ENCODE assay signal across 24 mouse cellular contexts in the genomic region with DNA sequence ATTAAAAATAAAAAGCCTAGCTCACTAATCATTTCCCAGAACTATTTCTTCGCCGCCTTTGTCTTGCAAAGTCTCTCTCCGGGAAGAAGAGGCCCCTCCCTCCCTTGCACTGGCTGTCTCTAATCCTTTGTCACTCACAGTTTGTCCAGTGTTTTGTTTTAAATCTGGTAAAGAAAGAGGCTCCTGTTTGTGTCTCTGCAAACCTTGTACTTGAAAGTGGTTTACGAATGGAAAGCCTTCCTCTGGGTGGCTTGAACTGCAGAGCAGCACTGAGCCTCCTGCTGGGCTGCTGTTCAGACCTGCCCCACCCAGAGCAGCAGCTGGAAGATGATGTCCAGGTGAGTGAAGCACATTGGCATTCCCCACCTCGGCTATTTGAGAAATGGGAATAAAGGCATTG. TPM values are rescaled to one million over a fixed set of nuclear protein-coding genes. Genes with fewer than 3 reads are reported as not detected.
DNase-seq lines count a peak whose midpoint lies in the region; ATAC-seq and TF ChIP-seq lines count a peak whose summit lies in the region.
"Had no signal": no experiment of that assay in that cellular context is flagged by ENCODE, and none has a peak within 500 bp of the region (broad histone marks: within the 10 kb centered on the region; RNA-seq: fewer than 3 reads in every experiment).

No protein-coding gene starts in this region.

- TF ChIP-seq CTCF in E14TG2a.4 (conservative IDR thresholded peaks at IDR 0.05; ENCODE audit: low read length): no peak
- no peak for TF ChIP-seq CTCF in ES-Bruce4 (IDR thresholded peaks at IDR 0.05; ENCODE audit: low read depth, low read length)
- no peak for TF ChIP-seq CTCF in hindbrain, postnatal 0 days (IDR thresholded peaks at IDR 0.05; ENCODE audit: low read depth)

- H3K4me3 ChIP-seq in E14TG2a.4 (replicated peaks; ENCODE audit: low read length) (peak overlapping the region; percentile 73), ES-Bruce4 (ENCODE audit: low read depth, low read length) (no peak overlapping the region), ES-E14 (ENCODE audit: insufficient read depth in 1 of 2, low read depth in 1 of 2, low read length in 2 of 2, poor library complexity in 1 of 2, severe bottlenecking in 1 of 2) (peak overlapping the region in 1 of 2 experiments; percentile 17; a peak in 1 of 4 replicates)
- no peak overlapping the region for H3K4me3 ChIP-seq in forebrain, embryonic 11.5 days (ENCODE audit: low read depth, low read length)
- no peak overlapping the region for H3K4me3 ChIP-seq in hindbrain, postnatal 0 days (ENCODE audit: low read length)
- H3K4me3 ChIP-seq in forebrain, embryonic 13.5 days: no peak overlapping the region
- H3K4me3 ChIP-seq: embryonic facial prominence, embryonic 10.5 days; embryonic facial prominence, embryonic 12.5 days; forebrain, embryonic 12.5 days; forebrain, embryonic 15.5 days had no signal

- peaks cover 30% of the 10 kb centered on the region for H3K4me1 ChIP-seq in E14TG2a.4 (replicated peaks; ENCODE audit: low read depth, low read length)
- H3K4me1 ChIP-seq in ES-Bruce4 (ENCODE audit: control insufficient read depth, insufficient read depth, low read length): no peaks in the 10 kb centered on the region
- H3K4me1 ChIP-seq in ES-E14 (ENCODE audit: control insufficient read depth in 2 of 2, insufficient read depth in 2 of 2, low read length in 2 of 2, poor library complexity in 1 of 2): peaks cover 3 to 4% of the 10 kb centered on the region in 2 experiments; a peak in 2 of 4 replicates
- H3K4me1 ChIP-seq in forebrain, embryonic 11.5 days (replicated peaks; ENCODE audit: control insufficient read depth, insufficient read depth, low read length): no peaks in the 10 kb centered on the region
- H3K4me1 ChIP-seq in hindbrain, postnatal 0 days (ENCODE audit: insufficient read depth, low read length): no peaks in the 10 kb centered on the region
- 0 out of 2 replicates have a peak, but pooled peaks cover 6% of the 10 kb centered on the region for H3K4me1 ChIP-seq in forebrain, embryonic 13.5 days
- H3K4me1 ChIP-seq: embryonic facial prominence, embryonic 12.5 days; forebrain, embryonic 12.5 days; forebrain, embryonic 15.5 days had no signal

- no peak for ATAC-seq in forebrain, embryonic 11.5 days (replicated peaks; ENCODE audit: low FRiP score)
- ATAC-seq in hindbrain, postnatal 0 days: no peak
- no peak for ATAC-seq in forebrain, embryonic 13.5 days
- ATAC-seq: forebrain, embryonic 15.5 days; forebrain, postnatal 0 days; Patski had no signal

- H3K9ac ChIP-seq in ES-Bruce4 (ENCODE audit: low read depth, poor library complexity, severe bottlenecking) (no peak overlapping the region), ES-E14 (ENCODE audit: insufficient read depth, low read depth, low read length, poor library complexity, severe bottlenecking) (no peak overlapping the region)
- H3K9ac ChIP-seq in forebrain, embryonic 11.5 days (ENCODE audit: low read length): no peak overlapping the region
- H3K9ac ChIP-seq in hindbrain, postnatal 0 days (replicated peaks; ENCODE audit: low read length): no peak overlapping the region
- H3K9ac ChIP-seq in forebrain, embryonic 13.5 days: no peak overlapping the region
- H3K9ac ChIP-seq: embryonic facial prominence, embryonic 12.5 days; forebrain, embryonic 12.5 days; forebrain, embryonic 15.5 days; forebrain, postnatal 0 days had no signal

- peaks cover 45% of the 10 kb centered on the region for H3K36me3 ChIP-seq in E14TG2a.4 (ENCODE audit: insufficient read depth, low read length)
- peaks cover 7% of the 10 kb centered on the region for H3K36me3 ChIP-seq in ES-Bruce4 (ENCODE audit: control insufficient read depth, insufficient read depth, low read length, poor library complexity, severe bottlenecking)
- H3K36me3 ChIP-seq in ES-E14 (ENCODE audit: control insufficient read depth, insufficient read depth, low read length, poor library complexity, severe bottlenecking): peaks cover 8% of the 10 kb centered on the region
- no peaks in the 10 kb centered on the region for H3K36me3 ChIP-seq in forebrain, embryonic 11.5 days (ENCODE audit: control insufficient read depth, insufficient read depth, low read length)
- no peaks in the 10 kb centered on the region for H3K36me3 ChIP-seq in hindbrain, postnatal 0 days (ENCODE audit: insufficient read depth, low read length)
- H3K36me3 ChIP-seq in forebrain, embryonic 13.5 days (ENCODE audit: poor library complexity, severe bottlenecking): no peaks in the 10 kb centered on the region
- H3K36me3 ChIP-seq: embryonic facial prominence, embryonic 10.5 days; embryonic facial prominence, embryonic 12.5 days; forebrain, embryonic 12.5 days; forebrain, embryonic 15.5 days had no signal

- TF ChIP-seq EP300 in ES-Bruce4 (IDR thresholded peaks at IDR 0.05; ENCODE audit: insufficient read depth, low read depth, low read length): peak; percentile 96

- H3K27me3 ChIP-seq in E14TG2a.4 (ENCODE audit: insufficient read depth, low read length) (no peaks in the 10 kb centered on the region), ES-Bruce4 (ENCODE audit: control insufficient read depth, insufficient read depth, low read length, poor library complexity, severe bottlenecking) (no peaks in the 10 kb centered on the region)
- H3K27me3 ChIP-seq in forebrain, embryonic 11.5 days (ENCODE audit: control insufficient read depth, insufficient read depth, low read length): no peaks in the 10 kb centered on the region
- H3K27me3 ChIP-seq in hindbrain, postnatal 0 days (ENCODE audit: insufficient read depth, low read length): no peaks in the 10 kb centered on the region
- no peaks in the 10 kb centered on the region for H3K27me3 ChIP-seq in forebrain, embryonic 13.5 days
- H3K27me3 ChIP-seq: embryonic facial prominence, embryonic 12.5 days; forebrain, embryonic 12.5 days; forebrain, embryonic 15.5 days had no signal

- DNase-seq in ES-E14 (ENCODE audit: low read depth, low spot score) (peak; percentile 87), WW6 (ENCODE audit: low read depth, low spot score) (peak; percentile 71)
- no peak for DNase-seq in forebrain, embryonic 11.5 days (ENCODE audit: low spot score)
- DNase-seq in hindbrain, postnatal 0 days (ENCODE audit: low spot score): no peak
- DNase-seq in kidney, adult 18-20 months: no peak
- DNase-seq: adrenal gland, adult 2 months; adrenal gland, postnatal 10 days; adrenal gland, postnatal 25 days; cerebellum, adult 11 months; cerebellum, adult 18-20 months; cerebellum, adult 8-10 months; cerebellum, adult 9-11 months; cerebellum, postnatal 14 days; cerebellum, postnatal 36 days; forebrain, postnatal 0 days had no signal

- in situ Hi-C loops in ES-E14 (cut with MboI; ENCODE audit: low sequenced_read_pairs in 2 of 2, unreplicated experiment in 2 of 2): no loop called here

- peaks cover 42% of the 10 kb centered on the region for H3K9me3 ChIP-seq in E14TG2a.4 (ENCODE audit: low read length)
- H3K9me3 ChIP-seq in ES-Bruce4 (replicated peaks; ENCODE audit: control insufficient read depth, insufficient read depth, low read length, poor library complexity, severe bottlenecking): peaks cover 30% of the 10 kb centered on the region
- H3K9me3 ChIP-seq in ES-E14 (ENCODE audit: control insufficient read depth, insufficient read depth, low read depth, low read length): 0 out of 2 replicates have a peak, but pooled peaks cover 2% of the 10 kb centered on the region
- H3K9me3 ChIP-seq in forebrain, embryonic 11.5 days (ENCODE audit: control insufficient read depth, low read length): no peaks in the 10 kb centered on the region; the same call in 1 of the 2 replicates
- H3K9me3 ChIP-seq in hindbrain, postnatal 0 days (ENCODE audit: low read length): no peaks in the 10 kb centered on the region
- no peaks in the 10 kb centered on the region; the same call in 1 of the 2 replicates for H3K9me3 ChIP-seq in forebrain, embryonic 13.5 days (replicated peaks)
- H3K9me3 ChIP-seq: embryonic facial prominence, embryonic 12.5 days; forebrain, embryonic 12.5 days; forebrain, embryonic 15.5 days had no signal

- no peak for TF ChIP-seq POLR2A in ES-Bruce4 (IDR thresholded peaks at IDR 0.05; ENCODE audit: insufficient read depth, low read length)

- H3K27ac ChIP-seq in ES-Bruce4 (ENCODE audit: insufficient read depth, low read length) (peak overlapping the region; percentile 99), ES-E14 (ENCODE audit: insufficient read depth, low read depth, low read length, poor library complexity, severe bottlenecking) (peak overlapping the region; percentile 98)
- no peak overlapping the region for H3K27ac ChIP-seq in forebrain, embryonic 11.5 days (ENCODE audit: low read depth, low read length)
- H3K27ac ChIP-seq in hindbrain, postnatal 0 days: no peak overlapping the region
- H3K27ac ChIP-seq in forebrain, embryonic 13.5 days: no peak overlapping the region
- H3K27ac ChIP-seq: embryonic facial prominence, embryonic 10.5 days; embryonic facial prominence, embryonic 12.5 days; forebrain, embryonic 12.5 days; forebrain, embryonic 15.5 days had no signal

- H3K4me2 ChIP-seq in forebrain, embryonic 11.5 days (ENCODE audit: low read depth, low read length, severe bottlenecking): no peak overlapping the region
- H3K4me2 ChIP-seq in hindbrain, postnatal 0 days (ENCODE audit: low read depth, low read length): no peak overlapping the region
- no peak overlapping the region for H3K4me2 ChIP-seq in forebrain, embryonic 13.5 days
- H3K4me2 ChIP-seq: embryonic facial prominence, embryonic 12.5 days; forebrain, embryonic 12.5 days; forebrain, embryonic 15.5 days had no signal

- WGBS in forebrain, embryonic 11.5 days: 17% methylated on average over 5 of the region's 5 CpGs
- WGBS in hindbrain, postnatal 0 days: 21% methylated on average over 5 of the region's 5 CpGs
- 6% methylated on average over 5 of the region's 5 CpGs for WGBS in forebrain, embryonic 13.5 days

RNA-seq across cellular contexts. Expression of a gene that starts 30.1 kb away (rescaled TPM):
- 52.1 and 56.3 TPM in 2 replicates for polyA plus RNA-seq in ES-Bruce4 (2011; ENCODE audit: insufficient read depth, insufficient read length, low read depth, missing spikeins)
- 116 and 125 TPM in 2 replicates for total RNA-seq in ES-E14 (2012; rRNA removed)
- 74.0 and 77.6 TPM in 2 replicates for polyA plus RNA-seq in forebrain, embryonic 11.5 days (2014; fragmentation: Nextera tagmentation; extraction: Ambion mirVana)
- 67.6 and 92.7 TPM in 2 replicates for total RNA-seq in hindbrain, postnatal 0 days (2014; rRNA removed)
- polyA plus RNA-seq in hindbrain, postnatal 0 days (2015; fragmentation: Nextera tagmentation; extraction: Ambion mirVana): 140 and 143 TPM in 2 replicates
- polyA plus RNA-seq in forebrain, embryonic 13.5 days (2015; fragmentation: Nextera tagmentation; extraction: Ambion mirVana): 78.4 and 87.2 TPM in 2 replicates

RNA-seq across cellular contexts. Expression of a gene that starts 30.6 kb away (rescaled TPM):
- 10.3 and 12.1 TPM in 2 replicates for polyA plus RNA-seq in ES-Bruce4 (2011; ENCODE audit: insufficient read depth, insufficient read length, low read depth, missing spikeins)
- total RNA-seq in ES-E14 (2012; rRNA removed): 15.1 and 19.8 TPM in 2 replicates
- polyA plus RNA-seq in forebrain, embryonic 11.5 days (2014; fragmentation: Nextera tagmentation; extraction: Ambion mirVana): 0.33 and 0.49 TPM in 2 replicates
- total RNA-seq in hindbrain, postnatal 0 days (2014; rRNA removed): 0.11 TPM in 1 of 2 replicates, not detected in the other
- 0.32 and 0.41 TPM in 2 replicates for polyA plus RNA-seq in hindbrain, postnatal 0 days (2015; fragmentation: Nextera tagmentation; extraction: Ambion mirVana)
- polyA plus RNA-seq in forebrain, embryonic 13.5 days (2015; fragmentation: Nextera tagmentation; extraction: Ambion mirVana): 0.11 and 0.13 TPM in 2 replicates
- total RNA-seq: MEL had no signal

RNA-seq across cellular contexts. Expression of a gene that starts 55.5 kb away (rescaled TPM):
- polyA plus RNA-seq in ES-Bruce4 (2011; ENCODE audit: insufficient read depth, insufficient read length, low read depth, missing spikeins): 53.7 and 62.6 TPM in 2 replicates
- 53.6 and 71.9 TPM in 2 replicates for total RNA-seq in ES-E14 (2012; rRNA removed)
- 57.6 and 59.0 TPM in 2 replicates for polyA plus RNA-seq in forebrain, embryonic 11.5 days (2014; fragmentation: Nextera tagmentation; extraction: Ambion mirVana)
- 3.8 and 4.1 TPM in 2 replicates for total RNA-seq in hindbrain, postnatal 0 days (2014; rRNA removed)
- 37.0 and 43.3 TPM in 2 replicates for polyA plus RNA-seq in hindbrain, postnatal 0 days (2015; fragmentation: Nextera tagmentation; extraction: Ambion mirVana)
- polyA plus RNA-seq in forebrain, embryonic 13.5 days (2015; fragmentation: Nextera tagmentation; extraction: Ambion mirVana): 50.9 and 58.7 TPM in 2 replicates

RNA-seq across cellular contexts. Expression of a gene that starts 58.6 kb away (rescaled TPM):
- polyA plus RNA-seq in ES-Bruce4 (2011; ENCODE audit: insufficient read depth, insufficient read length, low read depth, missing spikeins): 30.4 and 30.9 TPM in 2 replicates
- 26.6 and 38.3 TPM in 2 replicates for total RNA-seq in ES-E14 (2012; rRNA removed)
- 4.8 and 5.2 TPM in 2 replicates for polyA plus RNA-seq in forebrain, embryonic 11.5 days (2014; fragmentation: Nextera tagmentation; extraction: Ambion mirVana)
- total RNA-seq in hindbrain, postnatal 0 days (2014; rRNA removed): 1.6 and 3.8 TPM in 2 replicates
- 2.1 and 2.2 TPM in 2 replicates for polyA plus RNA-seq in hindbrain, postnatal 0 days (2015; fragmentation: Nextera tagmentation; extraction: Ambion mirVana)
- 4.6 and 4.9 TPM in 2 replicates for polyA plus RNA-seq in forebrain, embryonic 13.5 days (2015; fragmentation: Nextera tagmentation; extraction: Ambion mirVana)

Comparison
In these comparisons a context has a peak if more than half of its experiments do, and no peak if none do; other contexts are left out.
1. H3K27ac ChIP-seq: peak in ES-Bruce4 (single experiment) and ES-E14 (single experiment); none in forebrain, embryonic 11.5 days (single experiment), hindbrain, postnatal 0 days (single experiment) and forebrain, embryonic 13.5 days (single experiment).
2. DNase-seq: peak in ES-E14 (single experiment) and WW6 (single experiment); none in forebrain, embryonic 11.5 days (single experiment), hindbrain, postnatal 0 days (single experiment) and kidney, adult 18-20 months (single experiment).